Mouse (Mus musculus): ENCODE data around the gene Fam222b. TPM values are rescaled to one million over a fixed set of nuclear protein-coding genes. Genes with fewer than 3 reads are reported as not detected.

Gene Fam222b
- polyA plus RNA-seq, 1 experiment from 2014 or later: 5.9 TPM

- no peak for DNase-seq
- no peaks in the 10 kb centered on the region for H3K27me3 ChIP-seq (ENCODE audit: insufficient read depth, low read length)
- TF ChIP-seq EP300 (IDR thresholded peaks at IDR 0.05; ENCODE audit: low read depth): no peak
- TF ChIP-seq CTCF (IDR thresholded peaks at IDR 0.05; ENCODE audit: low read depth): no peak
- H3K9ac ChIP-seq (replicated peaks): peak overlapping the region; percentile 87
- ATAC-seq: peak; percentile 49
- H3K27ac ChIP-seq (ENCODE audit: low read depth): peak overlapping the region; percentile 90
- no peaks in the 10 kb centered on the region for H3K9me3 ChIP-seq (ENCODE audit: low read length)
- 2% methylated on average over 16 of the region's 16 CpGs for WGBS (ENCODE audit: insufficient replicate concordance)
- peaks cover 53% of the 10 kb centered on the region for H3K4me1 ChIP-seq (ENCODE audit: insufficient read depth)
- H3K4me3 ChIP-seq (ENCODE audit: low read depth, low read length): peak overlapping the region; percentile 96
- H3K36me3 ChIP-seq (replicated peaks; ENCODE audit: insufficient read depth, low read length): peaks cover 16% of the 10 kb centered on the region
- H3K4me2 ChIP-seq (ENCODE audit: low read depth, low read length): peak overlapping the region; percentile 100
Observed at GRCm38 (mm10) chr11:78165761-78166109, 71.3 kb downstream of the Fam222b start.

- H3K27ac ChIP-seq (ENCODE audit: low read depth): peak overlapping the region; percentile 90
- H3K4me2 ChIP-seq (ENCODE audit: low read depth, low read length): peak overlapping the region; percentile 100
- no peaks in the 10 kb centered on the region for H3K27me3 ChIP-seq (ENCODE audit: insufficient read depth, low read length)
- H3K9ac ChIP-seq (replicated peaks): peak overlapping the region; percentile 87
- peak; percentile 13 for DNase-seq
- 56% methylated on average over 4 of the region's 4 CpGs for WGBS (ENCODE audit: insufficient replicate concordance)
- H3K4me3 ChIP-seq (ENCODE audit: low read depth, low read length): peak overlapping the region; percentile 96
- H3K36me3 ChIP-seq (replicated peaks; ENCODE audit: insufficient read depth, low read length): peaks cover 12% of the 10 kb centered on the region
- TF ChIP-seq EP300 (IDR thresholded peaks at IDR 0.05; ENCODE audit: low read depth): no peak
- TF ChIP-seq CTCF (IDR thresholded peaks at IDR 0.05; ENCODE audit: low read depth): no peak
- peaks cover 53% of the 10 kb centered on the region for H3K4me1 ChIP-seq (ENCODE audit: insufficient read depth)
- no peaks in the 10 kb centered on the region for H3K9me3 ChIP-seq (ENCODE audit: low read length)
- ATAC-seq: no peak
Observed at GRCm38 (mm10) chr11:78166161-78166560, 71.7 kb downstream of the Fam222b start.

- Histone ChIP-seq H3K4me2 (ENCODE audit: low read depth, low read length) (no peak overlapping the region), H3K27me3 (ENCODE audit: insufficient read depth, low read length) (no peaks in the 10 kb centered on the region), H3K9ac (replicated peaks) (no peak overlapping the region; the same call in 1 of the 2 replicates), H3K27ac (ENCODE audit: low read depth) (no peak overlapping the region), H3K4me3 (ENCODE audit: low read depth, low read length) (no peak overlapping the region), H3K36me3 (replicated peaks; ENCODE audit: insufficient read depth, low read length) (peaks cover 8% of the 10 kb centered on the region), H3K4me1 (ENCODE audit: insufficient read depth) (peaks cover 53% of the 10 kb centered on the region), H3K9me3 (ENCODE audit: low read length) (no peaks in the 10 kb centered on the region)
- no peak for TF ChIP-seq CTCF (IDR thresholded peaks at IDR 0.05; ENCODE audit: low read depth)
- no peak for TF ChIP-seq EP300 (IDR thresholded peaks at IDR 0.05; ENCODE audit: low read depth)
- no peak for DNase-seq
- no peak for ATAC-seq
- WGBS (ENCODE audit: insufficient replicate concordance): 74% methylated on average over 6 of the region's 6 CpGs
Observed at GRCm38 (mm10) chr11:78166640-78167039, 72.2 kb downstream of the Fam222b start.

GRCm38 (mm10) chr11:78167257-78167959 lies 72.9 kb downstream of the Fam222b start:
- WGBS (ENCODE audit: insufficient replicate concordance): 93% methylated on average over 14 of the region's 14 CpGs
- Histone ChIP-seq H3K4me2 (ENCODE audit: low read depth, low read length) (no peak overlapping the region), H3K9ac (replicated peaks) (no peak overlapping the region), H3K36me3 (replicated peaks; ENCODE audit: insufficient read depth, low read length) (peaks cover 3% of the 10 kb centered on the region; the same call in 1 of the 2 replicates), H3K4me3 (ENCODE audit: low read depth, low read length) (no peak overlapping the region), H3K9me3 (ENCODE audit: low read length) (no peaks in the 10 kb centered on the region), H3K4me1 (ENCODE audit: insufficient read depth) (peaks cover 48% of the 10 kb centered on the region), H3K27me3 (ENCODE audit: insufficient read depth, low read length) (no peaks in the 10 kb centered on the region), H3K27ac (ENCODE audit: low read depth) (0 out of 2 replicates have a peak overlapping the region, but pooled peaks have one; percentile 30)
- TF ChIP-seq CTCF (IDR thresholded peaks at IDR 0.05; ENCODE audit: low read depth): no peak
- no peak for TF ChIP-seq EP300 (IDR thresholded peaks at IDR 0.05; ENCODE audit: low read depth)
- DNase-seq (peak; percentile 11), ATAC-seq (no peak)

- ATAC-seq (0 out of 2 replicates have a peak, but pooled peaks have one; percentile 8), DNase-seq (peak; percentile 60)
- 34% methylated on average over 19 of the region's 19 CpGs for WGBS (ENCODE audit: insufficient replicate concordance)
- Histone ChIP-seq H3K9me3 (ENCODE audit: low read length) (no peaks in the 10 kb centered on the region), H3K4me2 (ENCODE audit: low read depth, low read length) (peak overlapping the region; percentile 68), H3K4me3 (ENCODE audit: low read depth, low read length) (peak overlapping the region; percentile 29), H3K9ac (replicated peaks) (peak overlapping the region; percentile 8; the same call in 1 of the 2 replicates), H3K27me3 (ENCODE audit: insufficient read depth, low read length) (no peaks in the 10 kb centered on the region), H3K4me1 (ENCODE audit: insufficient read depth) (peaks cover 36% of the 10 kb centered on the region), H3K36me3 (replicated peaks; ENCODE audit: insufficient read depth, low read length) (peaks cover 3% of the 10 kb centered on the region; the same call in 1 of the 2 replicates), H3K27ac (ENCODE audit: low read depth) (peak overlapping the region; percentile 51)
- TF ChIP-seq EP300 (IDR thresholded peaks at IDR 0.05; ENCODE audit: low read depth): peak; percentile 84
- TF ChIP-seq CTCF (IDR thresholded peaks at IDR 0.05; ENCODE audit: low read depth): no peak
Observed at GRCm38 (mm10) chr11:78168541-78169468, 74.3 kb downstream of the Fam222b start.

GRCm38 (mm10) chr11:78170306-78170705 lies 75.8 kb downstream of the Fam222b start:
- Histone ChIP-seq H3K27me3 (ENCODE audit: insufficient read depth, low read length) (no peaks in the 10 kb centered on the region), H3K4me1 (ENCODE audit: insufficient read depth) (peaks cover 42% of the 10 kb centered on the region), H3K9ac (replicated peaks) (no peak overlapping the region), H3K9me3 (ENCODE audit: low read length) (no peaks in the 10 kb centered on the region), H3K36me3 (replicated peaks; ENCODE audit: insufficient read depth, low read length) (peaks cover 3% of the 10 kb centered on the region; the same call in 1 of the 2 replicates), H3K27ac (ENCODE audit: low read depth) (no peak overlapping the region), H3K4me2 (ENCODE audit: low read depth, low read length) (no peak overlapping the region), H3K4me3 (ENCODE audit: low read depth, low read length) (no peak overlapping the region)
- DNase-seq: peak; percentile 13
- TF ChIP-seq EP300 (IDR thresholded peaks at IDR 0.05; ENCODE audit: low read depth): no peak
- no peak for TF ChIP-seq CTCF (IDR thresholded peaks at IDR 0.05; ENCODE audit: low read depth)
- no peak for ATAC-seq
- WGBS (ENCODE audit: insufficient replicate concordance): 89% methylated on average over 15 of the region's 15 CpGs

Data from liver, postnatal 0 days (tissue).